ENCODE assay signal across 25 mouse cellular contexts in the genomic region with DNA sequence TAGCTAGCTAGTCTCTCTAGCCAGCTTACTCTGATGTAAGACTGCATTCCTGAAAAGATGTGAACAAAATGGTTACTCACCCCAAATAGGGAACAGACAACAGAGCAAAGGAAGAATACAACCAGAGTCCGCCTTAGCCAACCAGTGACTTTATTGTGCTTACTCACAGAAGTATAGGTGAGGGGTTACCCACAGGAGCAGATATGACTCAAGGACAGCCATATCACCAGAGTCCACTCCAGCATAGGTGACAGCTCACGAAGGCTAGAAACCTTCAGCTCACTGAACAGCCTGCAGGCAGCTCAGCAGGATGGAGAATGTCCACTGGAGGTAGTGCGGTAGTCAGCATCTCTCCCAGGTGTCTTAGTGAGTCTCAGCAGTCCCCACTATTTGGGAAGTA.
"Had no signal": no experiment of that assay in that cellular context is flagged by ENCODE, and none has a peak within 500 bp of the region (broad histone marks: within the 10 kb centered on the region; RNA-seq: fewer than 3 reads in every experiment).

No protein-coding gene starts in this region.

- H3K9ac ChIP-seq: heart, embryonic 13.5 days; heart, embryonic 15.5 days; hindbrain, embryonic 13.5 days; hindbrain, embryonic 15.5 days; kidney, embryonic 15.5 days; limb, embryonic 12.5 days; liver, embryonic 13.5 days had no signal

- DNase-seq: gastrocnemius, postnatal 14 days; gastrocnemius, postnatal 36 days; heart, adult 18-20 months; heart, postnatal 14 days; heart, postnatal 36 days; kidney, adult 11 months; kidney, adult 2 months; kidney, adult 9 months; kidney, postnatal 14 days; kidney, postnatal 36 days; liver; liver, embryonic 13.5 days had no signal

- ATAC-seq: hindbrain, postnatal 0 days had no signal

- H3K9me3 ChIP-seq: heart, embryonic 13.5 days; heart, embryonic 15.5 days; hindbrain, embryonic 13.5 days; hindbrain, embryonic 15.5 days; kidney, embryonic 15.5 days; limb, embryonic 10.5 days; limb, embryonic 12.5 days; liver, embryonic 13.5 days had no signal

- H3K4me2 ChIP-seq: heart, embryonic 11.5 days; heart, embryonic 13.5 days; heart, embryonic 15.5 days; hindbrain, embryonic 13.5 days; hindbrain, embryonic 15.5 days; kidney, embryonic 15.5 days; limb, embryonic 12.5 days; liver, embryonic 11.5 days; liver, embryonic 13.5 days had no signal

- H3K4me3 ChIP-seq: heart, embryonic 13.5 days; heart, embryonic 15.5 days; hindbrain, embryonic 13.5 days; hindbrain, embryonic 15.5 days; kidney, embryonic 15.5 days; layer of hippocampus, adult 2 months; left cerebral cortex, adult 2 months; limb, embryonic 10.5 days; limb, embryonic 12.5 days; liver, embryonic 13.5 days had no signal

- H3K27me3 ChIP-seq: heart, embryonic 13.5 days; heart, embryonic 15.5 days; hindbrain, embryonic 13.5 days; hindbrain, embryonic 15.5 days; kidney, embryonic 15.5 days; limb, embryonic 12.5 days; liver, embryonic 13.5 days had no signal

- H3K36me3 ChIP-seq: heart, embryonic 13.5 days; heart, embryonic 15.5 days; hindbrain, embryonic 13.5 days; hindbrain, embryonic 15.5 days; kidney, embryonic 15.5 days; limb, embryonic 10.5 days; limb, embryonic 12.5 days; liver, embryonic 13.5 days had no signal

- H3K4me1 ChIP-seq: hindbrain, embryonic 13.5 days; hindbrain, embryonic 15.5 days; limb, embryonic 10.5 days; limb, embryonic 12.5 days had no signal

- H3K27ac ChIP-seq: heart, embryonic 13.5 days; heart, embryonic 15.5 days; hindbrain, embryonic 13.5 days; hindbrain, embryonic 15.5 days; hindbrain, postnatal 0 days; kidney, embryonic 15.5 days; kidney, postnatal 0 days; layer of hippocampus, adult 2 months; left cerebral cortex, adult 2 months; limb, embryonic 10.5 days; limb, embryonic 12.5 days; liver, embryonic 13.5 days had no signal
